Mouse (Mus musculus) midbrain, embryonic 11.5 days (tissue): ENCODE measurements at regions not wholly inside any gene's neighbourhood (a gene's known extent, or its start where the extent isn't known, plus 50 kb on each side); places are given as distances from the start of the nearest gene placed in this dataset.

Experiments
- ATAC-seq: fragments of 200-750 bp; cut with Nextera tagmentation; 2 replicates; pipeline ENCODE4 v1.8.0; 2017; ENCODE audit warnings: moderate TSS enrichment, moderate library complexity; ENCODE audit not compliant: low FRiP score
- DNase-seq: peaks from one replicate; pipeline ENCODE4 v3.0.0; 2015; ENCODE audit warnings: low spot score; ENCODE audit errors: missing footprints
- H3K27ac ChIP-seq: fragments of 300-500 bp; sonication (generic); 2 replicates; pipeline ENCODE4 v1.5.1; 2014; ENCODE audit warnings: low read depth, low read length
- H3K27me3 ChIP-seq: fragments of 300-500 bp; sonication (generic); 2 replicates; pipeline ENCODE4 v1.6.1; 2014; ENCODE audit warnings: mild to moderate bottlenecking, low read length, moderate library complexity, mixed read lengths; ENCODE audit not compliant: control insufficient read depth, insufficient read depth
- H3K36me3 ChIP-seq: fragments of 300-500 bp; sonication (generic); 2 replicates; pipeline ENCODE4 v1.6.1; 2014; ENCODE audit warnings: mild to moderate bottlenecking, low read length, moderate library complexity, mixed read lengths; ENCODE audit not compliant: control insufficient read depth, insufficient read depth
- H3K4me1 ChIP-seq: fragments of 300-500 bp; sonication (generic); 2 replicates; pipeline ENCODE4 v1.6.1; 2014; ENCODE audit warnings: low read length; ENCODE audit not compliant: control insufficient read depth, insufficient read depth
- H3K4me2 ChIP-seq: fragments of 300-500 bp; sonication (generic); 2 replicates; pipeline ENCODE4 v1.6.1; 2014; ENCODE audit warnings: mild to moderate bottlenecking, moderate library complexity
- H3K4me3 ChIP-seq: fragments of 300-500 bp; sonication (generic); 2 replicates; pipeline ENCODE4 v1.5.1; 2014; ENCODE audit warnings: low read depth, low read length
- H3K9ac ChIP-seq: fragments of 300-500 bp; sonication (generic); 2 replicates; pipeline ENCODE4 v1.6.1; 2014; ENCODE audit warnings: low read length
- H3K9me3 ChIP-seq: fragments of 300-500 bp; sonication (generic); 2 replicates; pipeline ENCODE4 v1.6.1; 2016; ENCODE audit warnings: low read length; ENCODE audit not compliant: control insufficient read depth
- WGBS: fragments of 180-500 bp; shearing (Covaris S2); extraction: QIAGEN DNeasy Blood & Tissue Kit; methylation state at CpG from one replicate; pipeline ENCODE4 v1.1.7; 2014; 5-methylcytosine and 5-hydroxymethylcytosine counted together

DNA sequence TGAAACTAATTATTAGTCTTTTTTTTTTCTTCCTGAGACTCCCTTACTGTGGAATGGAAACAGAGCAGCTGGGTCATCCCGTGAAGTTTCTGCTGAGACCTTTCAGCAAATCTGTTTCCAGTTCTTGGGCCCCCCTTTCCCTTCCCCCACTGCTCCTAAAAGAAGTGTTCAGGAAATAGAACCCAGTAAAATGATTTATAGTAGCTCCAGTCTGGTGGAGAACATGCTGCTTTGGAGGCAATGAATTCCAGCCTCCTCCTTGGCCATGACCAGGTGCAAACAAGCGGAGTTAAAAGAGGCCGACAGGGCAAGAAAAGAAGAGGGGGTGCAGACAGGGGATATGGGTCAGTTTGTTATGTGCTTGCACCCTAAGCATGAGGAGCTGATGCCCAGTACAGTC, 56.6 kb upstream of the Ofcc1 start:
- 86% methylated on average over 3 of the region's 3 CpGs for WGBS
- no peak overlapping the region for H3K4me2 ChIP-seq
- no peak for DNase-seq

DNA sequence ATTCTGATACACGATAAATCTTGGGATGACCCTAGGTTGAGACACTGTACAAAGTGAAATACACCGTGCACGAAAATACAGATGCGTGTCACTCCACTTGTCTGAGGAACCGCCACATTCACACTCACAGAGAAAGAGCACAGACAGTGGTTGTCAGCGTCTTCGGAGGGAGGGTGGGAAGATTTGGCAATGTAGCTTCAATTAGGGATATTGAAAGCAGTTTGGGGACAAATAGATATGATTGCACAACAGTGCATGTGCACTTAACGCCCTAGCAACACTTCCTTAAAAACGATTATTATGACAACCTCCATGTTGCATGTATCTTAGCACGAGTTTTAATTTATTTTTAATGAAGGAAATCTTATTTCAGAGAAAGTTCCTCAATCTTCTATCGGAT, 51.8 kb upstream of the Ofcc1 start:
- Histone ChIP-seq H3K27ac (no peak overlapping the region), H3K4me3 (no peak overlapping the region), H3K36me3 (no peaks in the 10 kb centered on the region), H3K27me3 (no peaks in the 10 kb centered on the region), H3K4me1 (no peaks in the 10 kb centered on the region), H3K4me2 (no peak overlapping the region), H3K9me3 (no peaks in the 10 kb centered on the region), H3K9ac (no peak overlapping the region)
- DNase-seq: no peak
- ATAC-seq: no peak
- WGBS: 94% methylated on average over 11 of the region's 11 CpGs

More for the DNA sequence above, 56.6 kb upstream of the Ofcc1 start:
- no peaks in the 10 kb centered on the region for H3K9me3 ChIP-seq
- no peaks in the 10 kb centered on the region for H3K4me1 ChIP-seq
- H3K9ac ChIP-seq: no peak overlapping the region
- no peaks in the 10 kb centered on the region for H3K27me3 ChIP-seq
- no peak overlapping the region for H3K27ac ChIP-seq
- H3K36me3 ChIP-seq: no peaks in the 10 kb centered on the region
- ATAC-seq: no peak
- H3K4me3 ChIP-seq: no peak overlapping the region
